Mouse (Mus musculus): Measurements from ENCODE around the gene Znhit3.

DNA sequence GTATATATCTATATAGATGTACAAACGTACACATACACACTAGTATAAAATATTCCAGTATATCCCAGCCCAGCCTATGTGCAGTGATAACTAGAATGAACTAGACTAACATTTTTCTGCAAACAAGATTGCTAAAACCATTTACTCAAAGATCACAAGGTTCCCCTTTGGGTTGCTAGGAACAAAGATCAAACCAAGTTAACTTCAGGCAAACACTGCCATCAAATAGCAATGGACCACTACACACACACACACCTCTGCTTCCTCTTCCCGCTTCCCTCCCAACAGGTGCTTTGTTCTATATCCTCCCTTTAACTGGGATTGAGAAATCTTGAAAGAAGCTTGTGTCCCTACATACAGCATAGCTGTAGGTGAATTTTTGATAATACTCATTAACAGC is 48.6 kb downstream of the Znhit3 start:
- TF ChIP-seq CTCF (IDR thresholded peaks at IDR 0.05; ENCODE audit: borderline replicate concordance, extremely low read depth, insufficient read depth, insufficient read length) = no peak
- no peak for TF ChIP-seq POLR2A (IDR thresholded peaks at IDR 0.05; ENCODE audit: borderline replicate concordance, extremely low read depth, insufficient read depth, insufficient read length, poor library complexity, severe bottlenecking)

All from brain, embryonic 14.5 days (tissue).